Mouse (Mus musculus) midbrain, postnatal 0 days (tissue): ENCODE data around the gene Grsf1. TPM values are rescaled to one million over a fixed set of nuclear protein-coding genes. Genes with fewer than 3 reads are reported as not detected.

Source experiments
- ATAC-seq: fragments of 200-750 bp; cut with Nextera tagmentation; 2 replicates; pipeline ENCODE4 v1.8.0; 2017; ENCODE audit warnings: moderate number of reproducible peaks, mild to moderate bottlenecking, moderate TSS enrichment, moderate library complexity; ENCODE audit not compliant: low FRiP score
- DNase-seq: peaks from one replicate; pipeline ENCODE4 v3.0.0-alpha.2; 2015; ENCODE audit warnings: low spot score
- H3K27ac ChIP-seq: fragments of 300-500 bp; sonication (generic); 2 replicates; pipeline ENCODE4 v1.5.1; 2014; ENCODE audit warnings: low read depth, mild to moderate bottlenecking, low read length, mixed read lengths
- H3K27me3 ChIP-seq: fragments of 300-500 bp; sonication (generic); 2 replicates; pipeline ENCODE4 v1.6.1; 2014; ENCODE audit warnings: low read length, control low read depth, mixed read lengths; ENCODE audit not compliant: insufficient read depth
- H3K36me3 ChIP-seq: fragments of 300-500 bp; sonication (generic); 2 replicates; pipeline ENCODE4 v1.6.1; 2014; ENCODE audit warnings: low read length, control low read depth, mixed read lengths; ENCODE audit not compliant: insufficient read depth
- H3K4me1 ChIP-seq: fragments of 300-500 bp; sonication (generic); 2 replicates; pipeline ENCODE4 v1.6.1; 2014; ENCODE audit warnings: mild to moderate bottlenecking, control low read depth, antibody characterized with exemption, low read length, mixed read lengths; ENCODE audit not compliant: insufficient read depth
- H3K4me2 ChIP-seq: fragments of 300-500 bp; sonication (generic); 2 replicates; pipeline ENCODE4 v1.6.1; 2014; ENCODE audit warnings: low read depth, mild to moderate bottlenecking, low read length, mixed read lengths; ENCODE audit not compliant: poor library complexity, severe bottlenecking
- H3K4me3 ChIP-seq: fragments of 300-500 bp; sonication (generic); 2 replicates; pipeline ENCODE4 v1.5.1; 2014; ENCODE audit warnings: low read depth, mild to moderate bottlenecking, low read length, moderate library complexity
- H3K9ac ChIP-seq: fragments of 300-500 bp; sonication (generic); replicated peaks from 2 replicates; pipeline ENCODE4 v1.6.1; 2014; ENCODE audit warnings: mild to moderate bottlenecking, low read length, moderate library complexity, mixed read lengths; ENCODE audit not compliant: poor library complexity, severe bottlenecking
- H3K9me3 ChIP-seq: fragments of 300-500 bp; sonication (generic); 2 replicates; pipeline ENCODE4 v1.6.1; 2016; ENCODE audit warnings: low read length, control low read depth
- CTCF ChIP-seq: IDR thresholded peaks from 2 replicates; pipeline ENCODE4 v1.5.1; 2016; ENCODE audit warnings: antibody characterized with exemption, mild to moderate bottlenecking
- WGBS: fragments of 180-500 bp; shearing (Covaris S2); extraction: QIAGEN DNeasy Blood & Tissue Kit; methylation state at CpG from one replicate; pipeline ENCODE4 v1.1.7; 2014; 5-methylcytosine and 5-hydroxymethylcytosine counted together
- polyA plus RNA-seq: library from polyadenylated mRNA; unstranded; fragments of >200 nt; fragmentation: Nextera tagmentation; extraction: Ambion mirVana; gene quantifications from 2 replicates; pipeline ENCODE4 v1.2.1, GENCODE M21; 2015
- total RNA-seq: library from RNA; depleted of rRNA; stranded (reverse); fragments of >200 nt; gene quantifications from 2 replicates; pipeline ENCODE4 v1.2.3, GENCODE M21; 2014

Gene Grsf1
- total and polyA plus RNA-seq, 2 experiments from 2014 or later: 54.1 to 58.0 TPM

GRCm38 (mm10) chr5:88645405-88645804 lies 30.6 kb downstream of the Grsf1 start:
- ATAC-seq (no peak), DNase-seq (no peak)
- Histone ChIP-seq H3K9me3 (no peaks in the 10 kb centered on the region), H3K4me1 (no peaks in the 10 kb centered on the region), H3K27ac (no peak overlapping the region), H3K27me3 (no peaks in the 10 kb centered on the region), H3K9ac (no peak overlapping the region), H3K36me3 (peaks cover 77% of the 10 kb centered on the region), H3K4me2 (no peak overlapping the region), H3K4me3 (no peak overlapping the region)
- 84% methylated on average over 5 of the region's 5 CpGs for WGBS
- TF ChIP-seq CTCF: no peak

GRCm38 (mm10) chr5:88644901-88645300 lies 31.1 kb downstream of the Grsf1 start:
- 90% methylated on average over 2 of the region's 2 CpGs for WGBS
- peaks cover 73% of the 10 kb centered on the region for H3K36me3 ChIP-seq
- H3K9me3 ChIP-seq: no peaks in the 10 kb centered on the region
- DNase-seq (no peak), ATAC-seq (no peak)
- no peak for TF ChIP-seq CTCF
- no peak overlapping the region for H3K27ac ChIP-seq
- no peaks in the 10 kb centered on the region for H3K4me1 ChIP-seq
- no peaks in the 10 kb centered on the region for H3K27me3 ChIP-seq
- no peak overlapping the region for H3K9ac ChIP-seq
- H3K4me2 ChIP-seq: no peak overlapping the region
- no peak overlapping the region for H3K4me3 ChIP-seq

DNA sequence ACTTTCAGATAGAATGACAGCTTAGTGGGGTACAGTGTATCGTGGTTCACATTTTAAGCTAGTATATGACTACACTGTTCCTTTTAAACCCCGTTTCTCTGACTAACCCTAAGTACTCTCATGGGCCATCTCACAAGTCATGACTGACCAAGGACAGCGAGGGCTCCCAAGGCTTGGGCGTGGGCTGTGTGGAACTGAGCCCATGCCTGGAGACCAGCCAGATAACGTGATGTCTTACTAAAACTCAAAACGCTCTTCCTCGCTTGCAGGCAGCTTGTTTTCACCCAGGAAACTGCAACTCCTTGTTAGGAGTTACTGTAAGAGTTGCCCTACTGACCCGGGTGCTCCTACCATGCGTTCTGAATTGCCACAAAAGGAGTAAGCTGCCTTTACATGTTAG lies 32.5 kb downstream of the Grsf1 start:
- H3K4me1 ChIP-seq: no peaks in the 10 kb centered on the region
- no peak overlapping the region for H3K4me2 ChIP-seq
- ATAC-seq (no peak), DNase-seq (no peak)
- no peaks in the 10 kb centered on the region for H3K27me3 ChIP-seq
- H3K27ac ChIP-seq: no peak overlapping the region
- peaks cover 68% of the 10 kb centered on the region for H3K36me3 ChIP-seq
- no peak overlapping the region for H3K9ac ChIP-seq
- H3K4me3 ChIP-seq: no peak overlapping the region
- 88% methylated on average over 9 of the region's 9 CpGs for WGBS
- no peaks in the 10 kb centered on the region for H3K9me3 ChIP-seq
- no peak for TF ChIP-seq CTCF

- no peaks in the 10 kb centered on the region for H3K27me3 ChIP-seq
- no peaks in the 10 kb centered on the region for H3K9me3 ChIP-seq
- DNase-seq: no peak
- no peak for ATAC-seq
- no peak overlapping the region for H3K9ac ChIP-seq
- no peaks in the 10 kb centered on the region for H3K4me1 ChIP-seq
- no peak for TF ChIP-seq CTCF
- no peak overlapping the region for H3K4me2 ChIP-seq
- no peak overlapping the region for H3K27ac ChIP-seq
- H3K4me3 ChIP-seq: no peak overlapping the region
- H3K36me3 ChIP-seq: peaks cover 63% of the 10 kb centered on the region
- WGBS: 79% methylated on average over 9 of the region's 9 CpGs
Measured at GRCm38 (mm10) chr5:88642786-88643185, 33.2 kb downstream of the Grsf1 start.

GRCm38 (mm10) chr5:88634076-88634475 lies 41.9 kb downstream of the Grsf1 start:
- no peak for ATAC-seq

GRCm38 (mm10) chr5:88632463-88632862 lies 43.5 kb downstream of the Grsf1 start:
- Histone ChIP-seq H3K9me3 (no peaks in the 10 kb centered on the region), H3K4me2 (no peak overlapping the region), H3K27me3 (no peaks in the 10 kb centered on the region), H3K27ac (no peak overlapping the region), H3K4me1 (no peaks in the 10 kb centered on the region), H3K4me3 (no peak overlapping the region), H3K36me3 (peaks cover 55% of the 10 kb centered on the region), H3K9ac (no peak overlapping the region)
- 69% methylated on average over 9 of the region's 9 CpGs for WGBS
- ATAC-seq (no peak), DNase-seq (no peak)
- no peak for TF ChIP-seq CTCF

More at GRCm38 (mm10) chr5:88634076-88634475, 41.9 kb downstream of the Grsf1 start:
- no peak for DNase-seq
- H3K27ac ChIP-seq: no peak overlapping the region
- no peaks in the 10 kb centered on the region for H3K9me3 ChIP-seq
- no peak overlapping the region for H3K9ac ChIP-seq
- no peak overlapping the region for H3K4me3 ChIP-seq
- no peak overlapping the region for H3K4me2 ChIP-seq
- peaks cover 51% of the 10 kb centered on the region for H3K36me3 ChIP-seq
- no peaks in the 10 kb centered on the region for H3K4me1 ChIP-seq
- whole genome bisulfite sequencing: 63% methylated on average over 5 of the region's 5 CpGs
- no peak for TF ChIP-seq CTCF
- H3K27me3 ChIP-seq: no peaks in the 10 kb centered on the region
